Mouse (Mus musculus): Measurements from ENCODE around the gene Epb41. TPM values are rescaled to one million over a fixed set of nuclear protein-coding genes. Genes with fewer than 3 reads are reported as not detected.
A peak's percentile ranks its signal among the peaks of the same experiment; 100 is the strongest.

Epb41 gene
- polyA plus RNA-seq (2012; rRNA removed): 11.1 and 15.7 TPM in 2 replicates

GRCm38 (mm10) chr4:132074933-132075769, at the start of gene Epb41:
Gene Epb41, minus strand, starts transcription at chr4:132075321.
- 1% methylated on average over 47 of the region's 47 CpGs for WGBS

GRCm38 (mm10) chr4:132123166-132123565, 48.0 kb upstream of the Epb41 start:
- no peaks in the 10 kb centered on the region for H3K27me3 ChIP-seq (ENCODE audit: control insufficient read depth, insufficient read depth, low read length)
- no peak overlapping the region for H3K4me3 ChIP-seq (ENCODE audit: low read depth, low read length)
- H3K27ac ChIP-seq (ENCODE audit: insufficient read depth, low read depth, low read length): no peak overlapping the region
- H3K36me3 ChIP-seq (ENCODE audit: control insufficient read depth, insufficient read depth, low read length): no peaks in the 10 kb centered on the region
- TF ChIP-seq POLR2A (IDR thresholded peaks at IDR 0.05; ENCODE audit: low read depth, low read length) (no peak), CTCF (IDR thresholded peaks at IDR 0.05; ENCODE audit: extremely low read depth, insufficient read length, insufficient replicate concordance, low read depth, low read length) (no peak)
- peaks cover 6% of the 10 kb centered on the region; the same call in 1 of the 2 replicates for H3K4me1 ChIP-seq (ENCODE audit: control insufficient read depth, insufficient read depth, insufficient read length, low read length)
- 48% methylated on average over 1 of the region's 1 CpGs for WGBS

More at GRCm38 (mm10) chr4:132074933-132075769, at the start of gene Epb41:
- peaks cover 21% of the 10 kb centered on the region for H3K4me1 ChIP-seq (ENCODE audit: control insufficient read depth, insufficient read depth, insufficient read length, low read length)
- no peaks in the 10 kb centered on the region for H3K36me3 ChIP-seq (ENCODE audit: control insufficient read depth, insufficient read depth, low read length)
- no peak for TF ChIP-seq CTCF (IDR thresholded peaks at IDR 0.05; ENCODE audit: extremely low read depth, insufficient read length, insufficient replicate concordance, low read depth, low read length)
- TF ChIP-seq POLR2A (IDR thresholded peaks at IDR 0.05; ENCODE audit: low read depth, low read length): peak; percentile 80; the same call in 1 of the 2 replicates
- peak within 1 kb of the TSS; percentile 80 for H3K4me3 ChIP-seq (ENCODE audit: low read depth, low read length)
- peak within 1 kb of the TSS; percentile 52 for H3K27ac ChIP-seq (ENCODE audit: insufficient read depth, low read depth, low read length)
- no peaks in the 10 kb centered on the region for H3K27me3 ChIP-seq (ENCODE audit: control insufficient read depth, insufficient read depth, low read length)

- 73% methylated on average over 5 of the region's 5 CpGs for WGBS
These were observed 46.6 kb upstream of the Epb41 start for GRCm38 (mm10) chr4:132121674-132122073.

GRCm38 (mm10) chr4:132119566-132119965, 44.4 kb upstream of the Epb41 start:
- no peaks in the 10 kb centered on the region for H3K36me3 ChIP-seq (ENCODE audit: control insufficient read depth, insufficient read depth, low read length)
- H3K4me1 ChIP-seq (ENCODE audit: control insufficient read depth, insufficient read depth, insufficient read length, low read length): no peaks in the 10 kb centered on the region; the same call in 1 of the 2 replicates
- H3K27ac ChIP-seq (ENCODE audit: insufficient read depth, low read depth, low read length): no peak overlapping the region
- H3K27me3 ChIP-seq (ENCODE audit: control insufficient read depth, insufficient read depth, low read length): no peaks in the 10 kb centered on the region
- WGBS: 62% methylated on average over 9 of the region's 9 CpGs
- TF ChIP-seq CTCF (IDR thresholded peaks at IDR 0.05; ENCODE audit: extremely low read depth, insufficient read length, insufficient replicate concordance, low read depth, low read length): no peak
- no peak for TF ChIP-seq POLR2A (IDR thresholded peaks at IDR 0.05; ENCODE audit: low read depth, low read length)
- H3K4me3 ChIP-seq (ENCODE audit: low read depth, low read length): no peak overlapping the region

More at GRCm38 (mm10) chr4:132121674-132122073, 46.6 kb upstream of the Epb41 start:
- Histone ChIP-seq H3K36me3 (ENCODE audit: control insufficient read depth, insufficient read depth, low read length) (no peaks in the 10 kb centered on the region), H3K4me1 (ENCODE audit: control insufficient read depth, insufficient read depth, insufficient read length, low read length) (peaks cover 1% of the 10 kb centered on the region; the same call in 1 of the 2 replicates), H3K4me3 (ENCODE audit: low read depth, low read length) (no peak overlapping the region), H3K27me3 (ENCODE audit: control insufficient read depth, insufficient read depth, low read length) (no peaks in the 10 kb centered on the region), H3K27ac (ENCODE audit: insufficient read depth, low read depth, low read length) (no peak overlapping the region)
- TF ChIP-seq POLR2A (IDR thresholded peaks at IDR 0.05; ENCODE audit: low read depth, low read length) (no peak), CTCF (IDR thresholded peaks at IDR 0.05; ENCODE audit: extremely low read depth, insufficient read length, insufficient replicate concordance, low read depth, low read length) (peak; percentile 35; the same call in 1 of the 2 replicates)

GRCm38 (mm10) chr4:132116315-132116714, 41.2 kb upstream of the Epb41 start:
- 61% methylated on average over 4 of the region's 4 CpGs for WGBS
- TF ChIP-seq POLR2A (IDR thresholded peaks at IDR 0.05; ENCODE audit: low read depth, low read length) (no peak), CTCF (IDR thresholded peaks at IDR 0.05; ENCODE audit: extremely low read depth, insufficient read length, insufficient replicate concordance, low read depth, low read length) (no peak)

GRCm38 (mm10) chr4:132113411-132114095, 38.4 kb upstream of the Epb41 start:
- WGBS: 36% methylated on average over 53 of the region's 53 CpGs
- Histone ChIP-seq H3K4me3 (ENCODE audit: low read depth, low read length) (peak overlapping the region; percentile 64), H3K36me3 (ENCODE audit: control insufficient read depth, insufficient read depth, low read length) (no peaks in the 10 kb centered on the region)

More at GRCm38 (mm10) chr4:132116315-132116714, 41.2 kb upstream of the Epb41 start:
- H3K27ac ChIP-seq (ENCODE audit: insufficient read depth, low read depth, low read length): no peak overlapping the region
- no peaks in the 10 kb centered on the region for H3K27me3 ChIP-seq (ENCODE audit: control insufficient read depth, insufficient read depth, low read length)
- H3K4me3 ChIP-seq (ENCODE audit: low read depth, low read length): no peak overlapping the region
- peaks cover 4% of the 10 kb centered on the region for H3K4me1 ChIP-seq (ENCODE audit: control insufficient read depth, insufficient read depth, insufficient read length, low read length)
- H3K36me3 ChIP-seq (ENCODE audit: control insufficient read depth, insufficient read depth, low read length): no peaks in the 10 kb centered on the region

More at GRCm38 (mm10) chr4:132113411-132114095, 38.4 kb upstream of the Epb41 start:
- Histone ChIP-seq H3K27me3 (ENCODE audit: control insufficient read depth, insufficient read depth, low read length) (no peaks in the 10 kb centered on the region), H3K4me1 (ENCODE audit: control insufficient read depth, insufficient read depth, insufficient read length, low read length) (peaks cover 4% of the 10 kb centered on the region), H3K27ac (ENCODE audit: insufficient read depth, low read depth, low read length) (no peak overlapping the region)
- TF ChIP-seq POLR2A (IDR thresholded peaks at IDR 0.05; ENCODE audit: low read depth, low read length) (no peak), CTCF (IDR thresholded peaks at IDR 0.05; ENCODE audit: extremely low read depth, insufficient read length, insufficient replicate concordance, low read depth, low read length) (no peak)
